Mouse (Mus musculus) ES-E14 (cell line): ENCODE results near the gene Hddc3.

ENCODE experiments used
- CHD2 ChIP-seq: IDR thresholded peaks from 2 replicates; pipeline ENCODE4 v1.6.1; 2014; ENCODE audit warnings: mild to moderate bottlenecking, low read depth, low read length, inconsistent platforms
- HCFC1 ChIP-seq: IDR thresholded peaks from 2 replicates; pipeline ENCODE4 v1.6.1; 2012; ENCODE audit warnings: low read length, inconsistent platforms, borderline replicate concordance; ENCODE audit not compliant: insufficient read depth
- MAFK ChIP-seq: IDR thresholded peaks from 2 replicates; pipeline ENCODE4 v1.6.1; 2014; ENCODE audit warnings: mild to moderate bottlenecking, low read depth, low read length, inconsistent platforms; ENCODE audit not compliant: insufficient read depth
- ZC3H11A ChIP-seq: IDR thresholded peaks from 2 replicates; pipeline ENCODE4 v1.6.1; 2012; ENCODE audit warnings: low read depth, mild to moderate bottlenecking, inconsistent platforms, low read length, borderline replicate concordance

DNA sequence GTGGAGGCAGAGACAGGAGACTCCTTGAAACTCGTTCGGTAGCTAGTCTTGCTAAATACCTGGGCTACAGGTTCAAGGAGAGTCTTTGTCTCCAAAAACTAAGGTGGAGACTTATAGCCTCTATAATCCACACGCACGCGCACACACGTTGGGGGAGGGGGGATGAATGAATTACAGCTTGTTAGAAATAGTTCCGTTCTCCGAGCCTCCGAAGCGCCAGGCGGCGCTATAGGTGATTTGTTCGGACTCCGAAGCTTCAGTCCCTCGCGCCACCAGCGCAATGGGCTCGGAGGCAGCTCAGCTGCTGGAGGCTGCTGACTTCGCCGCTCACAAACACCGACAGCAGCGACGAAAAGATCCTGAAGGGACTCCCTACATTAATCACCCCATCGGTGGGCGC is at the start of gene Hddc3:
- no peak for TF ChIP-seq ZC3H11A
- peak; percentile 71; the same call in 1 of the 2 replicates for TF ChIP-seq HCFC1
- no peak for TF ChIP-seq MAFK
- no peak for TF ChIP-seq CHD2
